Mouse (Mus musculus) limb, embryonic 14.5 days (tissue): ENCODE data around the gene Dad1. TPM values are rescaled to one million over a fixed set of nuclear protein-coding genes. Genes with fewer than 3 reads are reported as not detected.

Experiments
- ATAC-seq: fragments of 200-750 bp; cut with Nextera tagmentation; 2 replicates; pipeline ENCODE4 v1.8.0; 2017; ENCODE audit warnings: low read depth, moderate number of reproducible peaks, moderate TSS enrichment; ENCODE audit not compliant: low FRiP score
- DNase-seq: peaks from one replicate; pipeline ENCODE4 v3.0.0-alpha.2; 2015; ENCODE audit warnings: low spot score
- H3K27ac ChIP-seq: fragments of 300-500 bp; sonication (generic); replicated peaks from 2 replicates; pipeline ENCODE4 v1.5.1; 2014; ENCODE audit warnings: low read depth, mild to moderate bottlenecking, low read length, moderate library complexity, mixed read lengths
- H3K27me3 ChIP-seq: fragments of 300-500 bp; sonication (generic); 2 replicates; pipeline ENCODE4 v1.6.1; 2014; ENCODE audit warnings: low read length, mixed read lengths; ENCODE audit not compliant: control insufficient read depth, insufficient read depth
- H3K36me3 ChIP-seq: fragments of 300-500 bp; sonication (generic); 2 replicates; pipeline ENCODE4 v1.6.1; 2014; ENCODE audit warnings: mild to moderate bottlenecking, low read length, moderate library complexity, mixed read lengths; ENCODE audit not compliant: control insufficient read depth, insufficient read depth
- H3K4me1 ChIP-seq: fragments of 300-500 bp; sonication (generic); 2 replicates; pipeline ENCODE4 v1.6.1; 2014; ENCODE audit warnings: antibody characterized with exemption, low read length, mixed read lengths; ENCODE audit not compliant: control insufficient read depth, insufficient read depth
- H3K4me2 ChIP-seq: fragments of 300-500 bp; sonication (generic); replicated peaks from 2 replicates; pipeline ENCODE4 v1.6.1; 2014; ENCODE audit warnings: low read depth, mild to moderate bottlenecking, low read length, moderate library complexity; ENCODE audit not compliant: severe bottlenecking
- H3K4me3 ChIP-seq: fragments of 300-500 bp; sonication (generic); replicated peaks from 2 replicates; pipeline ENCODE4 v1.5.1; 2014; ENCODE audit warnings: low read length
- H3K9ac ChIP-seq: fragments of 300-500 bp; sonication (generic); 2 replicates; pipeline ENCODE4 v1.6.1; 2014; ENCODE audit warnings: mild to moderate bottlenecking, low read depth, low read length, moderate library complexity; ENCODE audit not compliant: severe bottlenecking
- H3K9me3 ChIP-seq: fragments of 300-500 bp; sonication (generic); 2 replicates; pipeline ENCODE4 v1.6.1; 2016; ENCODE audit warnings: low read length; ENCODE audit not compliant: control insufficient read depth
- POLR2A ChIP-seq: fragments of 200-500 bp; IDR thresholded peaks from 2 replicates; pipeline ENCODE4 v1.8.0; 2012; ENCODE audit warnings: inconsistent platforms, mild to moderate bottlenecking, moderate library complexity, borderline replicate concordance; ENCODE audit not compliant: insufficient read depth, insufficient read length; ENCODE audit errors: extremely low read depth
- WGBS: fragments of 180-500 bp; shearing (Covaris S2); extraction: QIAGEN DNeasy Blood & Tissue Kit; methylation state at CpG from one replicate; pipeline ENCODE4 v1.1.7; 2014; 5-methylcytosine and 5-hydroxymethylcytosine counted together
- polyA plus RNA-seq, 2 experiments: library from polyadenylated mRNA; depleted of rRNA in 1 of 2; stranded (reverse) in 1 of 2; unstranded in 1 of 2; fragments of >200 nt; fragmentation: Nextera tagmentation in 1 of 2; extraction: Ambion mirVana in 1 of 2; gene quantifications; 2 replicates each; pipeline versions ENCODE4 v1.2.1 to v1.2.3; 2012 to 2014

Gene Dad1
- polyA plus RNA-seq, 2 experiments = 248 to 419 TPM

GRCm38 (mm10) chr14:54249326-54249725 lies 4.6 kb downstream of the Dad1 start:
- Histone ChIP-seq H3K9me3 (no peaks in the 10 kb centered on the region), H3K27ac (no peak overlapping the region), H3K4me2 (no peak overlapping the region), H3K9ac (no peak overlapping the region), H3K27me3 (no peaks in the 10 kb centered on the region), H3K4me1 (peaks cover 11% of the 10 kb centered on the region), H3K36me3 (peaks cover 28% of the 10 kb centered on the region), H3K4me3 (no peak overlapping the region)
- TF ChIP-seq POLR2A = no peak
- DNase-seq = no peak
- ATAC-seq = no peak
- WGBS = 65% methylated on average over 9 of the region's 9 CpGs

- H3K9me3 ChIP-seq = no peaks in the 10 kb centered on the region
- no peak for TF ChIP-seq POLR2A
- no peak for ATAC-seq
- DNase-seq = no peak
- H3K4me1 ChIP-seq = no peaks in the 10 kb centered on the region; the same call in 1 of the 2 replicates
- peaks cover 50% of the 10 kb centered on the region for H3K36me3 ChIP-seq
- no peak overlapping the region for H3K9ac ChIP-seq
- no peak overlapping the region for H3K4me2 ChIP-seq
- H3K4me3 ChIP-seq = no peak overlapping the region
- WGBS = 97% methylated on average over 3 of the region's 3 CpGs
- no peak overlapping the region for H3K27ac ChIP-seq
- no peaks in the 10 kb centered on the region for H3K27me3 ChIP-seq
These were observed 7.7 kb downstream of the Dad1 start for GRCm38 (mm10) chr14:54246232-54246631.

GRCm38 (mm10) chr14:54244183-54244582 lies 9.7 kb downstream of the Dad1 start:
- DNase-seq (no peak), ATAC-seq (no peak)
- Histone ChIP-seq H3K9ac (no peak overlapping the region), H3K4me3 (no peak overlapping the region), H3K27ac (no peak overlapping the region), H3K27me3 (no peaks in the 10 kb centered on the region), H3K36me3 (peaks cover 67% of the 10 kb centered on the region), H3K9me3 (no peaks in the 10 kb centered on the region), H3K4me2 (no peak overlapping the region), H3K4me1 (no peaks in the 10 kb centered on the region)
- no peak for TF ChIP-seq POLR2A
- 36% methylated on average over 3 of the region's 3 CpGs for WGBS

- H3K4me2 ChIP-seq = no peak overlapping the region
- no peaks in the 10 kb centered on the region for H3K4me1 ChIP-seq
- no peaks in the 10 kb centered on the region for H3K9me3 ChIP-seq
- no peak overlapping the region for H3K4me3 ChIP-seq
- peaks cover 68% of the 10 kb centered on the region for H3K36me3 ChIP-seq
- H3K27me3 ChIP-seq = no peaks in the 10 kb centered on the region
- WGBS = 87% methylated on average over 5 of the region's 5 CpGs
- TF ChIP-seq POLR2A = no peak
- ATAC-seq = no peak
- no peak for DNase-seq
- no peak overlapping the region for H3K27ac ChIP-seq
- H3K9ac ChIP-seq = no peak overlapping the region
These were observed 13.4 kb downstream of the Dad1 start for GRCm38 (mm10) chr14:54240542-54240941.

- H3K9ac ChIP-seq = no peak overlapping the region
- H3K4me1 ChIP-seq = no peaks in the 10 kb centered on the region
- ATAC-seq (peak; percentile 54), DNase-seq (peak; percentile 83)
- no peaks in the 10 kb centered on the region for H3K27me3 ChIP-seq
- H3K27ac ChIP-seq = no peak overlapping the region
- no peak overlapping the region for H3K4me2 ChIP-seq
- no peak for TF ChIP-seq POLR2A
- H3K4me3 ChIP-seq = no peak overlapping the region
- WGBS = 17% methylated on average over 7 of the region's 7 CpGs
- H3K9me3 ChIP-seq = no peaks in the 10 kb centered on the region
- H3K36me3 ChIP-seq = peaks cover 73% of the 10 kb centered on the region
These were observed 14.7 kb downstream of the Dad1 start for GRCm38 (mm10) chr14:54239002-54239736.
